Mouse (Mus musculus) spleen, embryonic (tissue): ENCODE measurements around the gene Arid1b.
"Not testable (repeated sequence)": the region's sequence is repeated elsewhere in the genome, so short reads cannot be mapped to it uniquely, and the experiment has no call there.

Experiments used
- CTCF ChIA-PET: fragments of 350-600 bp; sonication (Branson Sonifier 250); formaldehyde crosslinking; loops from one replicate; lab custom pipeline; 2022; lab: Charles Lee

Gene Arid1b

DNA sequence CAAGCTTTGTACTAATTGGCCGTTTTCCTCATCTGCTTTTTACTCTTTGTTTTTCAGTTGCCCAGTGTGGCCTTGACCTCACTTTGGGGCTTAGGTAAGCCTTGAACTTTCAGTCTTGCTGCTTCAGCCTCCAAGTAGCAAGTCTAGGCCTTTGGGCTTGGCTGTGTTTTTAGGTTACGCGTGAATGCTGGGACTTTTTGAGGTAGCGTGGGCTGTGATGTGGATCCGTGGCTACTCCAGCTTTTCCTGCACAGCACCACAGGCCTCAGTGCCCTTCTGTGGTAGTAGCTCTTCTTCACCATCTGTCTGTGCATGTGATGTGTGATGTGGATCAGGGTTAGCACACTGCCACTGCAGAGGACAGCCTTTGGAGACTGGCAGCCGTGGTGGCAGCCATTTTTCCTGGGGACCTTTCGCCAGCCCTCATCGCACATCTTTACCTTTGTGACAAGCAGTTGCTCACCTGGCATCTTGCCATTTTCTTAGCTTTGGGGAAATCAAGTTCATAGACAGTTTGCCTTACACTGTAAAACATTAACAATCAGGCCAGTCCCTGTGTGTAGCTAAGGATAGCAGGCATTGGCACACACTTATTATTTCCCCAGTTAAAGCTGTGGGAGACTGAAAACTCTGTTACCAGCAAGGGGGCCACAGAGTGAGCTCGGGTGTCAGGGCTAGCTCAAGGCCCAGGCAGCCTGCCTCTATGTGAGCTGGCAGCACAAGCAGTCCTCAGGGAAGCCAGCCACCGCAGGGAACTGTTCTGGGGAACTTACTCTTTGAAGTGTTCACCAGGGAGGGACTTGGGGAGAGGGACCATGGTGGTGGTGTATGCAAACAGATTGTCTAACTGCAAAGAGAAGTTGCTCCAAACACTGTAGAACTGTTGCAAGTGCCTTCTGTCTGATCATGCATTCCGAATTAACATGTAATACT, 112.4 kb downstream of the Arid1b start:
- CTCF ChIA-PET = no interaction called here

DNA sequence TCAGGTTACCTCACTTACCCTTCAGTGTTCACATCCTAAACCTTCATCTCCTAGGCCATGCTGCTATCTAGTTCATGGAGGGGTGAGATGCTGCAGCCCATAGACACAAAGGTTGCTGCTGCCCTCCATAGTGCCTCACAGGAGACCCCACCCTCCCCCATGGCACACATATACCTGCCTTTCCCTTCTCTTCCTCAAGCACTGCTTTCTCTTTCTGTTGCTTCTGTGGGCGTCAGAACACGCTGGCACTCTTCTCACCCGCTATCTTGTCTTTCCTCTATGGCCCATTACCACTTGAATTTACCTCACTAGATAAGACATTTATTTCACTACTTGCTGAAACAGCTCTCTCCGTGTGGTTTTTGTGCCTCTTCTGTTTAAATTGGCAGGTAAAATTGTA, 113.4 kb downstream of the Arid1b start:
- CTCF ChIA-PET = no interaction called here

- CTCF ChIA-PET = no interaction called here
Measured at GRCm38 (mm10) chr17:5108022-5108421, 113.9 kb downstream of the Arid1b start.

GRCm38 (mm10) chr17:5108546-5109142, 114.5 kb downstream of the Arid1b start:
- CTCF ChIA-PET = no interaction called here

DNA sequence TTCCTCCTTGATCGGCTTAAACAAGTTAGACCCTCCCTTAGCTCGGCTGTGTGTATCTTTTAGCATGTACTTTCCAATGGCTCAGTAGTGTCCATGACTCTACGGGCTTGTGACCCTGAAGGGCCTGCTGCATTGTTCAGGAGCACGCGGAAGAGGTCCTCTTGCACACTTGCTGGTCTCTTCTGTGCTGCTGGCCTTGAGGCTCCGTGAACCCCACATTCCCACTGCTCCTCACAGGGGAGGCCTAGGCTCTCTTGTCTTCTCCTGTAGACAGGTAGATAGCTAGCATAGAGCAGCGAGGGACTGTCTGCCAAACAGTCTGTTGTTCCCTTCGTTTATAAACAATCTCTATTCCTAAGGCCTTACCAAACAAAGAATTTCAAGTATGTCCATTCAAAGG, 115.2 kb downstream of the Arid1b start:
- CTCF ChIA-PET = interaction anchor here (0.7 kb wide), 1 partner anchor 243 kb away, joined by 4 read pairs; no protein-coding TSS in a partner anchor

- CTCF ChIA-PET = interaction anchor here (0.7 kb wide), 1 partner anchor 243 kb away, joined by 4 read pairs; no protein-coding TSS in a partner anchor
Measured at GRCm38 (mm10) chr17:5110159-5110558, 116.0 kb downstream of the Arid1b start.

- CTCF ChIA-PET = not testable (repeated sequence)
Measured at GRCm38 (mm10) chr17:5110981-5111380, 116.8 kb downstream of the Arid1b start.

GRCm38 (mm10) chr17:5112116-5112515, 118.0 kb downstream of the Arid1b start:
- CTCF ChIA-PET = no interaction called here

DNA sequence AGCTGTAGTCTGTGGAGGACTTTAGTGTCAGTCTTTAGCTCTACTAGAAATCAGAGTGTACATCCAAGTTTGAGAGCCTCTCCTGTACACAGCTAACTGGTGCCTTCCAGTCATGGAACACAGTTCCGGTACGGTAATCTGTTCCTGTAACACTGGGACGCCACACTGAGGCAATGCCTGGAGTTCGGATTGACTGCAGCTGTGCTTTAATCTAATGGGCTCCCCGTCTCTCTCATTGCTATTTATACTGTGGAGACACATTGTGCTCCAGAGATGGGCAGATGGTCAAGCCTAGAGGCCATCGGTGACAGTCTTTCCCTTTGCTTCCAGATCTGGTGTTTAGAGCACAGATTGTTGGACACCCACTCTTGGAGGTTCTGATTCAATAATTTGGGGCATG, 121.8 kb downstream of the Arid1b start:
- CTCF ChIA-PET = no interaction called here

DNA sequence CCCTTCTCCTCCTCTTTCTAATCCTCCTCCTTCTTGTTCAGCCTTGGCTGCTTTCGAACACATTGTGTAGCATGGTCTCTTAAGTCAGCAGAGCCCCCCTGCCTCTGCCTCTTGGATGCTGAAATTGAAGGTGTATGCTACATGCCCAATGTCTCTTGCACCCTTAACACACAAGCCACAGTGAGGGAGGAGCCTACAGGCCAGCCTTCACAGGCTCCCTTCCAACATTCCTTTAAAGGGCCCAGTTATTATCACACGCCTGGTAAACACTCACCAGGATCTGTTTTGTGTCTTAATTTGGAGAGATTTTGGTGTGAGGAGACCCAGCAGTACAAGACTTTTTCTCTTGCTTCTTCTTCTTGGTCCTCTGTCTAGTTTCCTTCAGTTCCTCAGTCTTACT, 122.9 kb downstream of the Arid1b start:
- CTCF ChIA-PET = no interaction called here

GRCm38 (mm10) chr17:5118171-5118570, 124.0 kb downstream of the Arid1b start:
- CTCF ChIA-PET = no interaction called here

- CTCF ChIA-PET = no interaction called here
Measured at GRCm38 (mm10) chr17:5124643-5125042, 130.5 kb downstream of the Arid1b start.

DNA sequence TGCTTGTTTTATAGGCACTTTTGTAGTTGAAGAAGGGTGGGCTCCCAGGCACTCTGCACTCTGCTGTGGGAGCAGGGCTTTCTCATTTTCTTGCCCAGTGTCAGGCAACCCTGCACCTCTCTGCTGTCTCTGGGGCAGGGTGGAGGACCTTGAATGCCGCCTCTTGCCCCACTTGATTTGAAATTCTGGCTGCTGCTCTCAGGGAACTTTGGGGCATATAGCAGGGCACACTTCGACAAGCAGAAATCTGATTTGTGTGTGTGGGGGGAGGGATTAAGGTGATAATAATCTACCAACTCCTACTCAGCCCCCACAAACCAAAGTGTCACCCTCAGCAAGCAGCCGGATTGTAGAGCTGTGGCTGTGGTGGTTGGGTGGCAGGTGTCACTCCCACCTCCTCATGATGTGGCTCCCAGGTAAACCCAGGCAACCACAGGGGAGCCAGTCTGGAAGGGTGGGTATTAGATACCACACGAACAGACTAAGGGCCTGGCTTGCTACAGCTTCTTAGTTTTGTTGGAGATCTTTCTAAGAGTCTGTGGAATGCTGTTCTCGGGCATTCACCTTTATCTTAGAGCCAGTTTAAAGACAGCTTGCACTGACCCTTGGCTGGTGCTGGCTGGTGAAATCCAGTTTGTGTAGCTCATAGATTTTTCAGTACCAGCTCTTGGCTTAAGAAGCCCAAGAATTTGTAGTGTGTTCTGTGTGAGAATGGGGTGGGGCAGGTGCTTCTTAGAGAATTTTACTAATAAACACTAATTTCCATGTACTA, 131.1 kb downstream of the Arid1b start:
- CTCF ChIA-PET = no interaction called here

GRCm38 (mm10) chr17:5125856-5126806, 132.0 kb downstream of the Arid1b start:
- CTCF ChIA-PET = interaction anchor here (0.6 kb wide), 2 partner anchors 28 to 113 kb away, joined by 4 to 15 read pairs; no protein-coding TSS in a partner anchor

DNA sequence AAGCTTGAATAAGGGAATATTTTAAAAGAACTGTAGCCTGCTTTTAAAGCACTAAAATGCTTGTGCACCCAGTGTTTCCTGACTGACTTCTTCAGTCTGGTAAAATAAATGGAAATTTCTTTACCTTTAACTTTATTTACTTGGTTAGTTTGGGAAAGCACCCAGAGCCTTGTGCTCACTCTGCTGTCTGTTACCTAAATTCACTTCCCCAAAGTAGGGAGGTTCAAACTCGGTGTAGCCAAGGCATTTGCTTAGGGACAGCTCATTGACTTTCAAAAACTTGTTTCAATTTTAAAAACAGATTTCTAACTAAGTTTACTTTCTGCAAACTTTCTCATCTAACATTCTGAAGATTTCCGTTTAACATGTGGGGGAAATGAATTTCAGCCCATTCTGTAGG, 135.5 kb downstream of the Arid1b start:
- CTCF ChIA-PET = no interaction called here

DNA sequence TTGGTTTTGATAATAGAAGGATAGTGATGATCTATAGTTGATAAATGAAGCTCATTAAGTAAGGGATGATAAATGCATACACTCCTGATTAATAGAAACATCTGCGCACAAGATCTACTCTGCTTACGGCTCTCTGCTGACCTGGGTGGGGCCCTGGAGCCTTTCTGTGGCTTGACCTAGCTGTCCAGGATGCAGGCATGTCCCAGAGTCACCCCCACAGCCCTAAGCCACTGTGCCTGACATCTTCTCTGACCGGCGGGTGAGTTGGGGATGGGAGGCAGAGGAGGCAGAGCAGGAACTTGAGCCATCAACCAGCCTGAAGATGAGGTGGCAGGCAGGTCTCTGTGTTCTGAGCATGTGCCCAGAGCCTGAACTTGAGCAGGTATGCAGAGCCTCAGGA, 136.0 kb downstream of the Arid1b start:
- CTCF ChIA-PET = no interaction called here

- CTCF ChIA-PET = no interaction called here
Measured at GRCm38 (mm10) chr17:5131706-5132105, 137.6 kb downstream of the Arid1b start.

DNA sequence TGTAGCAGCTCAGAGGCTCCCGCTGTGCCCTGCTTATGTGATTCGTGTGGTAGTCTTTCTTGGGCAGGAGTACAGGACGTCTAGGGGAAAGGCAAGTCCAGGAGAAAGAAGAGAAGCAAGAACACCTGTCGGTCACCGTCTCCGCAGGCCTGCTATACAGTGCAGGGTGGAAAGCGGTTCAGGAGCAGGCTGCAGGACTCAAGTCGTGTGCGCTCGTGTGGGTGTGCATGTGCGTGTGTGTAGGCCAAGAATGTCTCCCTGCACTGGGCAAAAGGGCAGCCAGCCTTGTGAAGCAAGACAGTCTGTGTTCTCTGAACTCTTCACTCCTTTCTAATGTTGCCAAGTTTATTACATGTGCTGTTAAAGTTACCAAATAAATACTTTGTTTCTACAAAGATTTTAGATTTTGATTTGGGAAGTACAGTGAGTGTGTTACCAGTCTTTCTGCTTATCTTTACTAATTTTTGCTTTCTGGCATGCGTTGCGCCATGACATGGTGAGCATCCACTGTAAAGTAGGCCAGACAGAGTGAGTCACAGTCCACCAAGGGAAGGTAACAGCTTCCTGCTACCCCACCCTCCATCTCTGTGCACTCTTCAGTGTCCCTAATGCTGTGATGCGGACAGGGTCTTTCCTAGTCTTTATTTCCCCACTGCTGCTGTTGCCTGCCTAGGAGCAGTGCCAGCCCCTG, 138.3 kb downstream of the Arid1b start:
- CTCF ChIA-PET = no interaction called here

DNA sequence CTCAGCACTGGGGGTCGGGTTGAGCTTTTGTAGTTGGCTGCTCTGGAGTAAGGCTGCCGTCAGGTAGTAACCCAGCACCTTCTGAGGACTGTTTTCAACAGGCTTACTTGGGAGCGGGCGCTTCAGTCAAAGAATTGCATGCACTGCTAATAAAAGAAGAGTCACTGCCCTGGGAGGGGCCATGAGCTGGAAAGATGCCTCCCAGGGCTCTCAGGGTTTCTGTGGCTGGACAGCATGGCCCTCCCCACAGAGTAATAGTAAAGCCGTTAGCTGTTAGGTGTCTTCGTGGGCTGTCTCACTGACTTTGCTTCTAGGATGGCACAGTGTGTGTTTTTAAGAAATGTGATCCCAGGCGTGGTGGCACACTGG, 138.8 kb downstream of the Arid1b start:
- CTCF ChIA-PET = no interaction called here

DNA sequence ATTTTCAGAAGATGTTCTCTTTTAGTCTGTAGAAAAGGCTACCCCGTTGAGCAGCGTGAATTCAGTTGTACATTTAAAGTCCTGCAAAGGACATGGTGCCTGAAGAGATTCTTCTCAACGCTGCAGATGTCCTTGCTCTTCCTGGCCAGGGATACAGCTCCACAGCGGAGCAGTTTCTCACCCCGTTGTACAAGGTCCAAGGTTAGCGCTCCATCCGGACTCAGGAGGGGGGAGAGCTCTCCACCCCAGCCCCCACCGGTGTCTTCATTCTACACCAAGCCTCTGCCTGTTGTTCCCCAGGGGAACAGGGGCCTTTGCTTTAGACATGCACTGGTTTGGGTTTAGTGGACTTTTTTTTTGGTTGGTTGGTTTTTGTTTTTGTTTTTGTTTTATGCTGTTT, 139.7 kb downstream of the Arid1b start:
- CTCF ChIA-PET = no interaction called here
